Mouse (Mus musculus) ES-Bruce4 (cell line): ENCODE measurements around the gene Sdk2.

Experiments
- CTCF ChIP-seq: IDR thresholded peaks from one replicate; pipeline ENCODE4 v1.8.1; 2011; ENCODE audit warnings: low read depth, low read length
- EP300 ChIP-seq: IDR thresholded peaks from 2 replicates; pipeline ENCODE4 v1.6.1; 2011; ENCODE audit warnings: low read depth, low read length; ENCODE audit not compliant: insufficient read depth
- POLR2A ChIP-seq: IDR thresholded peaks from one replicate; pipeline ENCODE4 v1.8.1; 2011; ENCODE audit warnings: low read length; ENCODE audit not compliant: insufficient read depth

DNA sequence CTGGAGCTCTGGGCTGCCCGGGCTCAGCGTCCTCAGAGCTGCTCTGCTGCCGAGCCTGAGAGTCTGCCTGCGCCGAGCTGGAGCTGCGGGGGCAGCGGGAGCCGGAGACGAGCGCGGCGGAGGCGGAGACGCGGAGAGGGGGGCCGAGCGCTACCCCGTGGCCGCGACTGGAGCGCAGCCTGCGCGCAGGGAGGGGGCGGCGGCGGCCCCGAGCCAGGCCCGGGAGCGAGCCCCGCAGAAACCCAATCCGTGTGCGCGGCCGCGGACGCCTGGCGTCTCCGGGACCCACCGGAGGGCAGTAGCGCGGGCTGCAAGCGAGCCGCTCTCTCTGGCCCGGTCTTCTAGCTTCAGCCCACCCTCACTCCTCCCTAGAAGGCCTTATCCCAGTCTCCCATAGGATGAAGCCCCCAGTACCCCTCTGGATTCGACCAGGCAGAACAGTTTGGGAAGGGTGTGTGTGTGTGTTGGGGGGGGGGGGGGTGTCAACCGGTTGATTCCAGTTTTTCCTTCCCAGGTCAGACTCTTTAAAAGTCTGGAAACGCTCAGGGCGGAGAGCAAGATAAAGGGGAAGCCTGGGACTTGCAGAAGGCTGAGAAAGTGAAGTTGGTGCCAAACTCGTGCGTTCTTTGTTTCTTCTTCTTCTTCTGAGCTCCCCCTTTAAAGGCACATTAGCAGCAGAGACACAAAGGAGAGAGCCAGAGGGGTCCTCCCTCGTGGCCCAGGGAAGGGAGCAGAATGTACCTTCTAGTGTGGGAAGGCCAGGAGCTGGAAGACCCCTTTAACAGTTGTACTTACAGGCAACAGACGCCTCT is at the start of gene Sdk2:
- no peak for TF ChIP-seq CTCF
- TF ChIP-seq EP300 = no peak
- no peak for TF ChIP-seq POLR2A
